Mouse (Mus musculus) erythroblast, embryonic 14.5 days (primary cell): ENCODE measurements around the gene Socs7. TPM values are rescaled to one million over a fixed set of nuclear protein-coding genes. Genes with fewer than 3 reads are reported as not detected.

ENCODE experiments used
- H3K27me3 ChIP-seq: 2 replicates; pipeline ENCODE4 v1.6.1; 2012; ENCODE audit warnings: inconsistent platforms; ENCODE audit not compliant: control insufficient read depth
- H3K36me3 ChIP-seq: 2 replicates; pipeline ENCODE4 v1.6.1; 2012; ENCODE audit warnings: mild to moderate bottlenecking, inconsistent platforms; ENCODE audit not compliant: control insufficient read depth
- H3K4me1 ChIP-seq: 2 replicates; pipeline ENCODE4 v1.6.1; 2012; ENCODE audit warnings: inconsistent platforms; ENCODE audit not compliant: control insufficient read depth
- H3K4me3 ChIP-seq: replicated peaks from 2 replicates; pipeline ENCODE3; 2012; ENCODE audit warnings: moderate library complexity, mild to moderate bottlenecking, inconsistent platforms
- H3K9me3 ChIP-seq: 2 replicates; pipeline ENCODE4 v1.6.1; 2012; ENCODE audit warnings: low read length, inconsistent platforms, mixed read lengths; ENCODE audit not compliant: control insufficient read depth
- GATA1 ChIP-seq: IDR thresholded peaks from 2 replicates; pipeline ENCODE4 v1.6.1; 2012; ENCODE audit warnings: low read length, inconsistent platforms, mixed read lengths
- TAL1 ChIP-seq: IDR thresholded peaks from 3 replicates; pipeline ENCODE4 v1.6.1; 2012; ENCODE audit warnings: low read length, inconsistent platforms, mixed read lengths
- polyA plus RNA-seq: library from polyadenylated mRNA; stranded (reverse); fragments of >175 nt; gene quantifications from 2 replicates; pipeline ENCODE4 v1.2.3, GENCODE M21; 2012

Gene Socs7
- polyA plus RNA-seq, 1 experiment: 0.19 TPM

DNA sequence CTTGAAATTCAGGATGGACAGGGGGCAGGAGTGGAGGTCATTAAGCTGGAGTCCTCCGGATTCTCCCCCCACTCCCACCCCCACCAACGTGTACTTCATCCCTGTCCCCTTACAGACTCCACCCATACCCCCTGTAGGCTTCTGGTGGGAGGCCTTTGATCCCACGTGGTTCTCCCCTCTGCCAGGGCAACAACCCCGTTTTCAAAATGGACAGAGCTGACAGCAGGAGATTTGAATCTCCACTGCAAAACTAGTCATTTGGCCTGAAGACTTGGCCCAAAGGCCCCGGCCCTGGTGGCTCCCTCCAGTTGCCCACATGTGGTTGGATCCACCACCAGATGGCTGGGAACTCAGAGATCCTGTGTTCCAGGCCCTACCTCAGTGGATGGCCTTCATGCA lies 54.3 kb downstream of the Socs7 start:
- H3K9me3 ChIP-seq: no peaks in the 10 kb centered on the region
- peak overlapping the region; percentile 84 for H3K4me3 ChIP-seq
- peaks cover 19% of the 10 kb centered on the region for H3K36me3 ChIP-seq
- no peaks in the 10 kb centered on the region for H3K27me3 ChIP-seq
- no peak for TF ChIP-seq GATA1
- no peak for TF ChIP-seq TAL1
- H3K4me1 ChIP-seq: peaks cover 84% of the 10 kb centered on the region

DNA sequence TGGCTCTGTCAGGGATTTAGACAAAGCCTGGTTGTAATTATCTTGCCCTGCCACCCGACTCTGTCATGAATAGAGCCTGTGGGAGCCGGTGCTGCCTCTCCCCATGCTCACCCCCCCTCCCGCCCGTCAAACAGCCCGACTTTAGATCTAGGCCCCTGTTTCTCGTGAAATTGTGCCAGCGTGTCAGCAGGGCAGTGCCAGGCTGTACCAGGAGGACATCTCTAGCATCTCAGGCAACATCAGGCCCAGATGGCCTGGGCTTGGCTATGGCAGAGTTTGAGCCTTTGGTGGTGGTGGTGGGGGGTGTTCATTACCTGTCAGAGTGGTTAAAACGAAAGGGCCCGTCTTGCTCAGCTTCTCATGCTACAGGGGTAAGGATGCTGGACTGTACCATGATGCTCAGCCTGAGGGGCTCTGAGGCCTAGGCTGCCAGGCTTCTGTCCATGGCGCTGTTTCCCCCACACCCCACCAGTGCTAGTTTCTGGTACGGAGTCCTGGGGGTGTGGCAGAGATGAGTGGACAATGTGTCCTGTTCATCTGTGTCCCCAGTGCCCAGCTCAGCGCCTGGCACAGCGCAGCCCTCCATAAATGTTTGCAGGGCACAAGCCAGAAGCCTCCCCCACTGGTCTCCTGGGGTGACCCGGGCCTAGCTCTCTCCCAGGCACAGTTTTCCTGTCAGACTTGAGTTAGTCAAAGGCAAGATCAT lies 56.6 kb downstream of the Socs7 start:
- no peak overlapping the region for H3K4me3 ChIP-seq

DNA sequence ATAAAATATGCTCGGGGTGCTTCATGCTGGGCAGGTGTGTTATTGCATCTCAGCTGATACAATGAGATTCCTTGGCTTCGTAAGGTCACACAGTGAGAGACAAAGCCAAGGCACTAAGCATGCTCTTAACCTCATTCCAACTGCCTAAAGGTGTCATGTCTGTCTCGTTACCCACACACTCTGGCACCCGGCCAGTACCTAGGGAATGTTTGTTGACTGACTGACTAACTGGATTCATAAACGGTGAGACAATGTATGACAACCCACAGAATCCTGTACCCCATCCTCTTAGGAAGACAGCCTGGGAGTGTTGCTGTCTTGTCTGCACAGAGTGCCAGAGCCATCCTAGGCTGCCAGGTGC lies 57.2 kb downstream of the Socs7 start:
- Histone ChIP-seq H3K9me3 (no peaks in the 10 kb centered on the region), H3K4me3 (no peak overlapping the region), H3K27me3 (no peaks in the 10 kb centered on the region), H3K4me1 (peaks cover 91% of the 10 kb centered on the region), H3K36me3 (peaks cover 32% of the 10 kb centered on the region)
- TF ChIP-seq TAL1 (no peak), GATA1 (no peak)

More for the DNA sequence above, 56.6 kb downstream of the Socs7 start:
- no peaks in the 10 kb centered on the region for H3K9me3 ChIP-seq
- no peak for TF ChIP-seq GATA1
- TF ChIP-seq TAL1: no peak
- H3K4me1 ChIP-seq: peaks cover 90% of the 10 kb centered on the region
- no peaks in the 10 kb centered on the region for H3K27me3 ChIP-seq
- H3K36me3 ChIP-seq: peaks cover 32% of the 10 kb centered on the region

DNA sequence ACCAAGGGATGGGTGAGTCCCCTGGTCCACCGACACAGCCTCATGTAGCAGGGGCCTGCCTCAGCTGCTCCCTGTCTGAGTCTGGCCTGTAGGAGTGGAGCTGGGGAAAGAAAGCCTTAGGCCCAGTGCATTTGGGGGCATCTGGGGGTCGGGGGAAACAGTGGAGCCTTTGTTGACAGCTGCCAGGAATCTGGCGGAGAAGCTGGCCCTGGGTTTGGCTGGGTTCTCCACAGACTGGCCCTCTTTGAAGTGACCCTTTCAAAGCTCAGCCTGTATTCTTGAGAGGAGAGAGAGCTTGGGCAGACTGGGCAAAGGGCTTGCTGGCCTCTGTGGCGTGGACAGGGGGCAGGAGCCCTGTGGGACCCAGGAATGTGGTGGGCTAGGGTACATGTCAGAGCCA lies 60.2 kb downstream of the Socs7 start:
- TF ChIP-seq GATA1 (no peak), TAL1 (no peak)
- Histone ChIP-seq H3K4me1 (peaks cover 86% of the 10 kb centered on the region), H3K9me3 (no peaks in the 10 kb centered on the region; the same call in 1 of the 2 replicates), H3K36me3 (peaks cover 40% of the 10 kb centered on the region), H3K4me3 (no peak overlapping the region), H3K27me3 (no peaks in the 10 kb centered on the region)

DNA sequence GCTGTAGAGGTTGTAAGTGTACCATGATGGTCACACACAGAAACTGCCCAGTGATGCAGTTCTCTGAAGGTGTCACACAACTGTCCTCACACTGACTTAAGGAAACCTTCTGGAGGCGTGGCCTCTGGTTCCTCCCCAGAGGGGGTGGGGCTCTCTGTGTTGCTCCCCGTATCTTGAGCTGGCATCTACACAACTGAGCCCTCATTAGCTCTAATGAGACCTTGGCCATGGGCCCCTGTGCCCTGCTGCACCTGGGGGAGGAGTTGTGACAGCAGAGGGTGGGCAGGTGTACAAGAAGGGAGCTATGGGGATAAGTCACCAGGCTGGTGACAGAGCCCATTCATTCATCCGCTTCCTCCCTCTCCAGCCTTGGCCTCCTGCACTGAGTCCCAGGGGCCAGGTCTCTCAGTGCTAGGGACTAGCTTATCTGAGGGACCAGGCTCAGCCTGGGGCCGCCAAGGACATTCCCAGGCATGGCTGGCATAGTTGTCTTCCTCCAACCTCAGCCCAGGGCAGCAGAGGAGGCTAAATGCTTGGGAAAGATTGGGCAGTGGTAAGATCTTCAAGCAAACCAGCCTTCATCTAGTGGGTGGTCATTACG lies 61.8 kb downstream of the Socs7 start:
- H3K4me1 ChIP-seq: peaks cover 88% of the 10 kb centered on the region

DNA sequence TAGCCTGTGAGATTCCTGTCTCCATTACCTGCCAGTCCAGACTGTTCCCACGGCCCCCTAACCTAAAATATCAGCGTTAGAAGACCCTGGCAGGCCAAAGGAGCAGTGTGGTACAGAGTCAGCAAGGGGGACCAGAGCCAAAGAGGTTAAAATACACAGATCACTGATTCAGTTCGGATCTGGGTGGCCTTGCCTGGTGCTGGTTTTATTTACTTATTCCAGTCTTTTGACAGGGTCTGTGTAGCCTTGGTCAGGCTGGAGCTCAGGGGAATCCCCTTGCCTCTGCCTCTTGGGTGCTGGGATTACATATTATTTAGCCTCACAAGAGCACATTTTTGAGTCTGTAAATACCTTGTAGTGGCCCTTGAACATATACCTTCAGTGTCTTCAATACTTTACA lies 62.5 kb downstream of the Socs7 start:
- Histone ChIP-seq H3K9me3 (no peaks in the 10 kb centered on the region; the same call in 1 of the 2 replicates), H3K4me1 (peaks cover 88% of the 10 kb centered on the region), H3K27me3 (no peaks in the 10 kb centered on the region), H3K4me3 (peak overlapping the region; percentile 64), H3K36me3 (peaks cover 34% of the 10 kb centered on the region)
- TF ChIP-seq TAL1 (no peak), GATA1 (no peak)

More for the DNA sequence above, 61.8 kb downstream of the Socs7 start:
- H3K36me3 ChIP-seq: peaks cover 34% of the 10 kb centered on the region
- TF ChIP-seq GATA1 (peak; percentile 96), TAL1 (peak; percentile 62)
- peak overlapping the region; percentile 64 for H3K4me3 ChIP-seq
- no peaks in the 10 kb centered on the region; the same call in 1 of the 2 replicates for H3K9me3 ChIP-seq
- H3K27me3 ChIP-seq: no peaks in the 10 kb centered on the region

DNA sequence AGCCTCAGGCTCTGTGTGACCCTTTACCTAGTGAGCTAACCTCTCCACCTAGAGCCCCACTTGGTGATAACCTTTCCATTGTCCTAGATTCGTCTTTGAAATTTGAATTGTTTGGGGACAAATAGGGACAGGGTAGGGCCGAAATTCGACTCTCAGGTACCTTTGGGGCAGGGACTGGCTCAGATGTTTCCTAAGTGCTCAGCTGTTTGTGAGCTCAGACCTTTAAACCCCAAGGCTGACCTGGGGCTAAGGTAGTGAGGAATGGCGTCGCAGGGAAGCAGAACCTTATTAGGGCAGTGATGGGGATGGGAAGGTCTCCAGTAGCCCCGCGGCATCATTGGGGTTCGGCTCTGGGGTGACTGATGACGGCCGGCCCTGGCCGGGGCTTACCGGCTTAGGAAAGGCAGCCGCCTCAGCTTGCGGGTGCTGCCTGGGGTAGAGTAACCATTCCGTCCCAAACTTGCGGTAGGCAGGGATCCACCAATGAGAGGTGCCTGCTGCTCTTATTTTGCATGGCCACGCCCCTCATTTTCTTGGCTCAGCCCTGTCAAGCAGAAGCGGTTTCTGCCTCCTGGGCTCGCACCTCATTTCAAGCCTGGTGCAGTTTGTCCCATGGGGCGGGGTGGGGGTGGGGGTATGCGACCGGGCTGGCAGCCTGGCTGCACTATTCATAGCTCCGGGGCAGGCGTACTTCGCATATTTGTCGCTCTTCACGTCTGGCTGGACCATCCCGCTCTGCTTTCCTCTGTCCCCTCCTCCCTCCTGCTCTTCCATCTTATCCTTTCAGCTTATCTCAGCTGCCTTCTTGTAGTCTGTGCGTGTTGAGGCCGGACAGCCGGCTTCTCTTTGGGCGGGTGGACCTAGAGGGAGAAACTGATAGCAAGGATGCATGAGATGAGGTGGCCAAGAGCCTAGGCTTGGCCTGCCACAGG lies 65.7 kb downstream of the Socs7 start:
- H3K9me3 ChIP-seq: no peaks in the 10 kb centered on the region; the same call in 1 of the 2 replicates
- peaks cover 31% of the 10 kb centered on the region for H3K36me3 ChIP-seq
- peaks cover 86% of the 10 kb centered on the region for H3K4me1 ChIP-seq
- H3K27me3 ChIP-seq: no peaks in the 10 kb centered on the region
- TF ChIP-seq GATA1 (peak; percentile 92), TAL1 (peak; percentile 79)
- peak overlapping the region; percentile 74 for H3K4me3 ChIP-seq

DNA sequence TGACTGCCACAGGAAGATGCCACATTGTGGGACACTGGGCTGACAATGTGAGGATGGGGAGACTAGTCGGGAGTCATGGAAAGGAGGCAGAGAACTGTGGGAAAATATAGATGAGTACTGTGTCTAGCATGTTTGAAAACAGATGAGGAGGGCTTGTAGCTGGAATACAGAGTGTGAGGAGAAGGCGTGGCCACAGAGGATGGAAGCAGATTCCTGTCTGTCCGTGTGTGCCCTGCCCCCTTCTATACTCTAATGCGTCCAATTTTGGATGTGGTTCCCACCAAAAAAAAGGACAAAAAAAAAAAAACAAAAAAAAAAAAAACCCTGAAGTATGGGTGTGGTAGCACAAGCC lies 66.4 kb downstream of the Socs7 start:
- H3K4me3 ChIP-seq: peak overlapping the region; percentile 74
- H3K9me3 ChIP-seq: no peaks in the 10 kb centered on the region; the same call in 1 of the 2 replicates
- H3K4me1 ChIP-seq: peaks cover 86% of the 10 kb centered on the region
- no peak for TF ChIP-seq TAL1
- TF ChIP-seq GATA1: no peak
- H3K36me3 ChIP-seq: peaks cover 31% of the 10 kb centered on the region
- no peaks in the 10 kb centered on the region for H3K27me3 ChIP-seq

DNA sequence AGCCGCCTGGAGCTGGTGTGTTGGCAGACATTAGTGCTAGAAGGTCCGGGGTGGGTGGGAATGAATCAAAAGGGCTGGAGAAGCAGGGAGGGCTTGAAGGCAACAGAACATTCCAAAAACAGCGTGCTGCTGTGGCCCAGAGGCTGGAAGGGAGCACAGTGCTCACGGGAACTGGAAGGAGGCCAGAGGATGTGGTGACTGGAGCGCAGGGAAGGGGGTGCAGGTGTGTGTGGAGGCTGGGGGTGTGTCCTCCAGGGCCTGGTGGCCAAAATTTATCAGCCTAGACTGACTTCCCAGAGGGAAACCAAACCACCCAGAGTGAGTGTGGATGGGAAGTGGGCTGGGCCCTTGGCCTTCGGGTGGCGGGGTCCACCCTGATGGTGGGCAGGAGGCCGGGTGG lies 67.3 kb downstream of the Socs7 start:
- no peak overlapping the region for H3K4me3 ChIP-seq
- H3K9me3 ChIP-seq: no peaks in the 10 kb centered on the region; the same call in 1 of the 2 replicates
- H3K27me3 ChIP-seq: no peaks in the 10 kb centered on the region
- H3K36me3 ChIP-seq: peaks cover 29% of the 10 kb centered on the region
- peaks cover 82% of the 10 kb centered on the region for H3K4me1 ChIP-seq
- no peak for TF ChIP-seq GATA1
